In the genomic region with DNA sequence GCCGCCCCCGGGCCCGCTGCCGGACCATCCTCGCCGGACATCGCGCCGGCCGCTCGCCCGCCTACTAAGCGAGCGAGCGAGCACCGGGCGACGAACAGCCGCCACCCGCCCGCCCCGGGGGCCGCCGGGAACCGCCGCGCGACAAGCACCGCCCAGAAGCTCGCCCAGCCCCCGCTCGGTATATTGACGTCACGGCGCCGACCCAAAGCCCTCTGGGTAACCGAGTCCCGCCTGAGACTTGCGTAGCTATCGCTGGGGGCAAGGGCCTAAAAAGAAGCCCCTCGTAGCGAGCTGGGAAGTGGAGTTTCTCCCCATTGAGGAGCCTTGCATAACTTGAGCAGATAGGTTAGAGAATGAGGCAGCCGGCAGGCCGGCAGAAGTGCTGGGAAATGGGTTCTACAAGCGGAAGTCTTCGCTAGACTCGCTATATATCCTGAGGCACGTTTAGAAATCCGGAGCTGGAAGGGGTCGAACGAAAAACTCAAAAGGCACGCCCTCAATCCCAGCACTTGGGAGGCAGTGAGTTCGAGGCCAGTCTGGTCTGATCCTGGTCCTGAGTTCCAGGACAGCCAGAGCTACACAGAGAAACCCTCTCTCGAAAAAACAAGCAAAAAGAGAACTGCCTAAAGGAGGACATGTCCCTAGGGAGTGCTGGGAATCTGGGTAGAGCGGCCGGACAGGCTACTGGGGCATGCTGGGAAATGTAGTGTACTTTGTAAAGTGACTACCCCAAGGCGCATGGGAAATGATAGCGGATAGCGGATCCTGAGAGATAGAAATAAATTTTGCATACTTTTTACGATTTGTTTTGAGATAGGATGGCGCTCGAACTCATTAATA, we compare ENCODE assay signal across 8 mouse cellular contexts. TPM values are rescaled to one million over a fixed set of nuclear protein-coding genes. Genes with fewer than 3 reads are reported as not detected.
A peak's percentile ranks its signal among the peaks of the same experiment; 100 is the strongest.
DNase-seq lines count a peak whose midpoint lies in the region; ATAC-seq lines count a peak whose summit lies in the region.

A gene (minus strand): TSS at position 123 of the 840 bp plus-strand sequence.

- H3K9me3 ChIP-seq in hindbrain, embryonic 11.5 days (ENCODE audit: control insufficient read depth, low read length), result no peaks in the 10 kb centered on the region

- H3K36me3 ChIP-seq in hindbrain, embryonic 11.5 days (ENCODE audit: control insufficient read depth, insufficient read depth, low read length), result no peaks in the 10 kb centered on the region

- H3K27me3 ChIP-seq in hindbrain, embryonic 11.5 days (ENCODE audit: control insufficient read depth, insufficient read depth, low read length), result no peaks in the 10 kb centered on the region

- peaks cover 9% of the 10 kb centered on the region for H3K4me1 ChIP-seq in hindbrain, embryonic 11.5 days (replicated peaks; ENCODE audit: control insufficient read depth, insufficient read depth, low read length)

- ATAC-seq in hindbrain, embryonic 11.5 days (ENCODE audit: low FRiP score), result peak; percentile 93

- peak; percentile 92 for DNase-seq in MN1 (ENCODE audit: low spot score)
- peak; percentile 95 for DNase-seq in cerebellum, adult 9-10 months
- peak; percentile 90 to 97 for DNase-seq in frontal cortex, adult 2 months (ENCODE audit: extremely low spot score in 1 of 2, low spot score in 1 of 2)
- DNase-seq in hindbrain, embryonic 11.5 days (ENCODE audit: low spot score), result peak; percentile 93
- peak; percentile 96 to 98 for DNase-seq in layer of hippocampus, postnatal 10 days (ENCODE audit: low spot score in 2 of 2)
- DNase-seq in lung, postnatal 10 days, result peak; percentile 97
- peak; percentile 95 for DNase-seq in ovary, postnatal 36 days (ENCODE audit: low spot score)
- peak; percentile 96 for DNase-seq in thymus, postnatal 25 days

- peak within 1 kb of the TSS; percentile 71 for H3K4me3 ChIP-seq in hindbrain, embryonic 11.5 days (ENCODE audit: low read depth, low read length)

- H3K27ac ChIP-seq in hindbrain, embryonic 11.5 days (ENCODE audit: low read depth, low read length), result peak within 1 kb of the TSS; percentile 76

- WGBS in hindbrain, embryonic 11.5 days, result under 1% methylated on average over 39 of the region's 62 CpGs

- peak within 1 kb of the TSS; percentile 86 for H3K9ac ChIP-seq in hindbrain, embryonic 11.5 days (ENCODE audit: low read depth, low read length)

- peak within 1 kb of the TSS; percentile 50 for H3K4me2 ChIP-seq in hindbrain, embryonic 11.5 days (replicated peaks; ENCODE audit: low read depth, low read length)

RNA-seq across cellular contexts. Expression of the gene that starts here (rescaled TPM):
- 102 and 135 TPM in 2 replicates for polyA plus RNA-seq in frontal cortex, adult 2 months (2012; rRNA removed)
- 38.8 and 44.0 TPM in 2 replicates for polyA plus RNA-seq in hindbrain, embryonic 11.5 days (2014; fragmentation: Nextera tagmentation; extraction: Ambion mirVana)
- 100 to 1,000 TPM; 114 to 125 TPM for total RNA-seq in layer of hippocampus, postnatal 10 days (2021)

Comparison
In these comparisons a context has a peak if more than half of its experiments do, and no peak if none do; other contexts are left out.
1. Peak in every context shown above with its lines: DNase-seq, ATAC-seq, H3K4me3 ChIP-seq and H3K27ac ChIP-seq.